Mouse (Mus musculus) kidney, embryonic 14.5 days (tissue): ENCODE results near the gene Gatad1. TPM values are rescaled to one million over a fixed set of nuclear protein-coding genes. Genes with fewer than 3 reads are reported as not detected.
"Not testable (repeated sequence)": the region's sequence is repeated elsewhere in the genome, so short reads cannot be mapped to it uniquely, and the experiment has no call there.

Source experiments
- ATAC-seq: fragments of 200-750 bp; cut with Nextera tagmentation; 2 replicates; pipeline ENCODE4 v1.8.0; 2017; ENCODE audit warnings: moderate number of reproducible peaks, mild to moderate bottlenecking, moderate TSS enrichment, moderate library complexity; ENCODE audit not compliant: low FRiP score, low TSS enrichment
- H3K27ac ChIP-seq: fragments of 300-500 bp; sonication (generic); 2 replicates; pipeline ENCODE4 v1.5.1; 2014; ENCODE audit warnings: low read depth, mild to moderate bottlenecking, low read length, moderate library complexity, mixed read lengths
- H3K27me3 ChIP-seq: fragments of 300-500 bp; sonication (generic); 2 replicates; pipeline ENCODE4 v1.6.1; 2014; ENCODE audit warnings: mild to moderate bottlenecking, low read length; ENCODE audit not compliant: control insufficient read depth, insufficient read depth
- H3K36me3 ChIP-seq: fragments of 300-500 bp; sonication (generic); 2 replicates; pipeline ENCODE4 v1.6.1; 2014; ENCODE audit warnings: low read length, mixed read lengths; ENCODE audit not compliant: control insufficient read depth, insufficient read depth
- H3K4me1 ChIP-seq: fragments of 300-500 bp; sonication (generic); 2 replicates; pipeline ENCODE4 v1.6.1; 2014; ENCODE audit warnings: low read length, mixed read lengths; ENCODE audit not compliant: control insufficient read depth, insufficient read depth
- H3K4me2 ChIP-seq: fragments of 300-500 bp; sonication (generic); replicated peaks from 2 replicates; pipeline ENCODE4 v1.6.1; 2014; ENCODE audit warnings: low read depth, mild to moderate bottlenecking, low read length
- H3K4me3 ChIP-seq: fragments of 300-500 bp; sonication (generic); 2 replicates; pipeline ENCODE4 v1.5.1; 2014; ENCODE audit warnings: mild to moderate bottlenecking, low read length
- H3K9ac ChIP-seq: fragments of 300-500 bp; sonication (generic); 2 replicates; pipeline ENCODE4 v1.6.1; 2014; ENCODE audit warnings: low read depth, mild to moderate bottlenecking, low read length, moderate library complexity
- H3K9me3 ChIP-seq: fragments of 300-500 bp; sonication (generic); 2 replicates; pipeline ENCODE4 v1.6.1; 2016; ENCODE audit warnings: low read length; ENCODE audit not compliant: control insufficient read depth
- WGBS: fragments of 180-500 bp; shearing (Covaris S2); extraction: QIAGEN DNeasy Blood & Tissue Kit; methylation state at CpG from one replicate; pipeline ENCODE4 v1.1.7; 2014; 5-methylcytosine and 5-hydroxymethylcytosine counted together
- polyA plus RNA-seq: library from polyadenylated mRNA; unstranded; fragments of >200 nt; fragmentation: Nextera tagmentation; extraction: Ambion mirVana; gene quantifications from 2 replicates; pipeline ENCODE4 v1.2.1, GENCODE M21; 2014

Gene Gatad1
- polyA plus RNA-seq, 1 experiment from 2014 or later = 82.7 TPM

DNA sequence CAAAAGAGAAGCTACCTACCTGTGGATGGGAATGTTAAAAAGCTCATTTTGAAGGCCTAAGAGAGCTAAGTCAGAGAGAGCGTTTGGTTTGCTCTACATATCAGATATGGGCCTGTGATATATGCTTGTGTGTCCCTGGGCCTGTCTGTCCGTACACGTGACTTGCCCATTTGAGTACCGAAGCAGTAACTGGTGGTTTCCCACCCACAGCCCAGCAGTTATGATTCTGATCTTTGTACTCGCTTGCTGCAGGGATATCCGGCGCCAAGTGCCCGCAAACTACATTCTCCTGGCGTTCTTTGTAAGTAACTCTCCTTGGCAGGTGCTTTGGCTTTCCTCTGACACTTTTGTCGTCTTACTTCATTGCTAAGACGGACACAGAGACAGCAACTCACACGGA, 9.6 kb upstream of the Gatad1 start:
- no peak for ATAC-seq
- WGBS = 88% methylated on average over 12 of the region's 12 CpGs
- no peak overlapping the region for H3K4me2 ChIP-seq

DNA sequence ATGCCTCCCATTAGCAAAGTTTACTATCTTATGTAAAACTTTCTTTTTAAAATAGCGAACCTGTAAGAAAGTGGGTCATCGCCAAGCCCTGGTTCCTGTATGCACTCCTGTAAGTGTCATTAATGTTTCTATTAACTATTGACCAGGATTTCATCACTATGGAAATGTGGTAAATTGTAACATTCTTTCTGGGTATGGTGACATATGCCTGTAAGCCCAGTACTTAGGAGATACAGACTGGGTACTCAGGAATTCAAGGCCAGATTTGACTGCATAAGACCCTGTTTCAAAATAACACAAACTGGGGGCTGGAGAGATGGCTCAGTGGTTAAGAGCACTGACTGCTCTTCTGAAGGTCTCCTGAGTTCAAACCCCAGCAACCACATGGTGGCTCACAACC, 8.2 kb upstream of the Gatad1 start:
- WGBS = 92% methylated on average over 2 of the region's 2 CpGs
- no peaks in the 10 kb centered on the region for H3K36me3 ChIP-seq
- H3K27ac ChIP-seq = no peak overlapping the region
- H3K4me1 ChIP-seq = no peaks in the 10 kb centered on the region
- no peaks in the 10 kb centered on the region for H3K9me3 ChIP-seq
- no peak overlapping the region for H3K9ac ChIP-seq
- ATAC-seq = no peak
- H3K4me3 ChIP-seq = no peak overlapping the region
- no peak overlapping the region for H3K4me2 ChIP-seq
- H3K27me3 ChIP-seq = no peaks in the 10 kb centered on the region

More for the DNA sequence above, 9.6 kb upstream of the Gatad1 start:
- Histone ChIP-seq H3K4me3 (no peak overlapping the region), H3K27ac (no peak overlapping the region), H3K36me3 (no peaks in the 10 kb centered on the region), H3K27me3 (no peaks in the 10 kb centered on the region), H3K9me3 (no peaks in the 10 kb centered on the region), H3K9ac (no peak overlapping the region), H3K4me1 (no peaks in the 10 kb centered on the region)

DNA sequence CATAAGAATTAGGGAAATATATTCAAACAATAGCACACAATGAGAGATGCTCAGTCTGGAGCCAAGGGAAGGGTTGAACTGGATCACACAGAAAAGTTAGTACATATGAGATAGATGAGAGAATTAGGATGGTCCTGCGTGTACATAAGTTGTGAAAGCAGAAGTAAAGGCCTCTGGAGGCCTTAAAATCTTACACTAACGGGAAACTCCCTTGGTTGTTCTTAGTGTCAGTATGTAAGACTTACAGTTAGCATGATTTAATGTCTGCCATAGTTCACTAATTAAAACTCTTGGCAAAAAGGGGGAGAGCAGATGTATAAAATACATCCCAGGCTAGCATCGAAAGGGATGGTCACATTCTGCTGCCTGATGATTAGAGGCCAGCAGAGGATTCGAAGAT, 3.2 kb downstream of the Gatad1 start:
- H3K9ac ChIP-seq = no peak overlapping the region
- no peak overlapping the region for H3K27ac ChIP-seq
- H3K4me2 ChIP-seq = no peak overlapping the region
- 85% methylated on average over 4 of the region's 4 CpGs for WGBS
- H3K36me3 ChIP-seq = no peaks in the 10 kb centered on the region
- H3K27me3 ChIP-seq = no peaks in the 10 kb centered on the region
- ATAC-seq = no peak
- no peak overlapping the region for H3K4me3 ChIP-seq
- no peaks in the 10 kb centered on the region for H3K9me3 ChIP-seq
- H3K4me1 ChIP-seq = no peaks in the 10 kb centered on the region

DNA sequence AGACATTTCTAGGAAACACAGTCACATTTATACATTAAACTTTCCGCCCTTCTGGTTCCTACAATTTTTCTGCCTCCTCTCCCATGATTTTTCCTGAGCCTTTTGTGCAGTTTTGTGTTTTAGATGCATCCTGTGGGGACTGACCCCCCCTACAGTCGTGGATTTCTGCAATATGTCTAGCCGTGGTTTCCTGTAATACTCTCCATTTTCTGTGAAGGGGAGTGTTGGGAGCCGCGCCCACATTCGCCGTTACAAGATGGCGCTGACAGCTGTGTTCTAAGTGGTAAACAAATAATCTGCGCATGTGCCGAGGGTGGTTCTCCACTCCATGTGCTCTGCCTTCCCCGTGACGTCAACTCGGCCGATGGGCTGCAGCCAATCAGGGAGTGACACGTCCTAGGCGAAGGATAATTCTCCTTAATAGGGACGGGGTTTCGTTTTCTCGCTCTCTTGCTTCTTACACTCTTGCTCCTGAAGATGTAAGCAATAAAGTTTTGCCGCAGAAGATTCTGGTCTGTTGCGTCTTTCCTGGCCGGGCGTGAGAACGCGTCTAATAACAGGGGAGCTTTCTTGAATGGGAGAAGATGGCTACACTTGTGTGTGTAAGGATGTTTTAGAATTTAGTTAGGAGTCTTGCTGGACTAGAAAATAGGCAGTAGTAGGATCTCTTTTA, 3.9 kb downstream of the Gatad1 start:
- not testable (repeated sequence) for H3K27ac ChIP-seq, H3K4me2 ChIP-seq, H3K4me3 ChIP-seq, H3K27me3 ChIP-seq, H3K4me1 ChIP-seq, H3K9ac ChIP-seq, H3K9me3 ChIP-seq, ATAC-seq, H3K36me3 ChIP-seq
- 95% methylated on average over 14 of the region's 25 CpGs for WGBS

DNA sequence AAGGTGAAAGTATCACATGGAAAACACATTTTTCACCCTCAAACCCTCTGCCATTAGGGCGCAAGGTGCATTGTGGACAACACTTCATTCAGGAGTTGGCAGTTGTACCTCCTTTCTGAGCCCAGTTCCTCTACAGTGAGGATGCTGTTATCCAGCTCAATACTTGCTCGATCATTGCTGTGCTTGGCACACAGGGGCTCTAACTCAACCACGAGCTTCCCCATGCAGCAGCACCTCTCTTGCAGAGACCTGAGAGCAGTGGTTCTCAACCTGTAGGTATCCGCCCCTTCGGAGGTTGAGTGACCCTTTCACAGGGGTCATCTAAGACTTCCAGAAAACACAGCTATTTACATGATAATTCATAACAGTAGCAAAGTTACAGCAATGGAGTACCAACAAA, 5.4 kb downstream of the Gatad1 start:
- no peak overlapping the region for H3K4me3 ChIP-seq
- no peak overlapping the region for H3K27ac ChIP-seq
- 85% methylated on average over 5 of the region's 5 CpGs for WGBS
- no peaks in the 10 kb centered on the region for H3K9me3 ChIP-seq
- no peaks in the 10 kb centered on the region for H3K36me3 ChIP-seq
- H3K9ac ChIP-seq = no peak overlapping the region
- no peak overlapping the region for H3K4me2 ChIP-seq
- 0 out of 2 replicates have a peak, but pooled peaks cover under 1% of the 10 kb centered on the region for H3K4me1 ChIP-seq
- ATAC-seq = no peak
- H3K27me3 ChIP-seq = no peaks in the 10 kb centered on the region

DNA sequence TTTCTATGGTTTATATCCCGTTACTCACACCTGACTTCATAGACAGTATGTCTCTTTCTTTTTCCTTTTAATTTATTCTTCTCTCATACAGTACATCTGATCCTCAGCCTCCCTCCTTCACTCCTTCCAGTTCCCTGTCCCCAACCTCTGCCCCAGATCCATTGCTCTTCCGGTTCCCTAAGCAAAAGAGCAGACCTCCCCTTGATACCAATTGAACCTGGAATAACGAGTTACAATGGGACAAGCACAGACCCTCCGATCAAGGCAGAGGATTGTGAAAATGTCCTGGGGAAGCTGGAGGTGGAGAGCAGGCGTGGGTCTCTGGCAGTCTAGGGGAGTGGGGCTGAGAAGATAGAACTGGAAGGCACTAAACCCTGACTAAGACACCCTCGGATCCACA, 6.1 kb downstream of the Gatad1 start, which contains the start of gene Tmbim7:
TSS of gene Tmbim7 (plus strand) at position 301 of the 400 bp plus-strand sequence.
- no peak for ATAC-seq
- Histone ChIP-seq H3K27me3 (no peaks in the 10 kb centered on the region), H3K4me2 (no peak within 1 kb of the TSS), H3K27ac (no peak within 1 kb of the TSS), H3K9ac (no peak within 1 kb of the TSS), H3K9me3 (no peaks in the 10 kb centered on the region), H3K36me3 (no peaks in the 10 kb centered on the region), H3K4me1 (0 out of 2 replicates have a peak, but pooled peaks cover 3% of the 10 kb centered on the region), H3K4me3 (no peak within 1 kb of the TSS)
- WGBS = 83% methylated on average over 6 of the region's 6 CpGs

DNA sequence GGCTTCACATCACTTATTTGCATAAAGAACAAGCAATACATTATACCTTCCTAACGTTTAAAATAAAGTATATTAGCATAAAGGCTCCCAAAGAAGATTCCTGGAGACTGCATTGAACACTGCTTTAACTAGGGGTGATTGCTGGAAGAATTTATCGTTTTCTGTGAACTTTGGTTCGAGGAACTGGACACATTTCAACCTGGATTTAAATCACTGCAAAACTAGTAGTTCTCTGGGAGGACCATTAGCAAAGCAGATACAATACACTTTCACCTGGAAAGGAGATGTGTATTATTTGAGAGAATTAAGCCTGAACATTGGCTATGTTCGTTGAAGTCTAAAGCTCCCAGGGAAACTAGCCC, 8.2 kb downstream of the Gatad1 start:
- H3K9me3 ChIP-seq = no peaks in the 10 kb centered on the region
- no peak overlapping the region for H3K27ac ChIP-seq
- H3K4me3 ChIP-seq = no peak overlapping the region
- H3K36me3 ChIP-seq = peaks cover 15% of the 10 kb centered on the region
- no peak overlapping the region for H3K9ac ChIP-seq
- H3K4me1 ChIP-seq = 0 out of 2 replicates have a peak, but pooled peaks cover 6% of the 10 kb centered on the region
- no peak for ATAC-seq
- H3K4me2 ChIP-seq = no peak overlapping the region
- no peaks in the 10 kb centered on the region for H3K27me3 ChIP-seq
- WGBS = 67% methylated on average over 4 of the region's 4 CpGs

DNA sequence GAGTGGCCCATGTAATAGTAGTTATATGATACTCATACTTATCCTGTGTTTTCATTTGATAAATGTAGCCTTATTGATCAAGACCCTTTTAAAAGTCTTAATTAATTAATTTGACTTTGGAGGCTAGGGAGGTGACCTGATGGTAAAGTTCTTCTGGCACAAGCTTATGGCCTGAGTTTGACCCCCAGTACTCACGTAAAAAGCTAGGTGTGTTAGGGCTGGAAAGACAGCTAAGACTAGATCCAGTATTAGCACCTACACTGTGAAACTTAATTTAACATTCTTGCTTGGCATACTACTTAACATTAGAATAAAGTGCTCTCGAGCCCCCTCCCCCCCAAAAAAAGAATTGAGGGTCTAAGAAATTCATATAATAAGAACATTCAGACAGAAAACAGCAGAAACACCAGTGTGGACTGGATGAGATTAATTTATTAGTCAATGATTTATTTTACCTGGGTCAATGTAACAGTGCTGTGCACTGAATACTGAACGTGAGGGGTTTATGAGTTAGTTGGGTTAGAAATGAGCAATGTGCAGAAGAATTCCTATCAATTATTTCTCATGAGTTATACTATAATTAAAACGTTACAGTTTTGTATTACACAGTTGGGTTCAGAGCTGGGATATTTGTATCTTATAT, 8.7 kb downstream of the Gatad1 start:
- WGBS = 37% methylated on average over 4 of the region's 4 CpGs
- 0 out of 2 replicates have a peak, but pooled peaks cover 6% of the 10 kb centered on the region for H3K4me1 ChIP-seq
- no peak overlapping the region for H3K4me3 ChIP-seq
- 0 out of 2 replicates have a peak, but pooled peaks have one; percentile 3 for ATAC-seq
- H3K27me3 ChIP-seq = no peaks in the 10 kb centered on the region
- H3K36me3 ChIP-seq = peaks cover 17% of the 10 kb centered on the region
- H3K9me3 ChIP-seq = no peaks in the 10 kb centered on the region
- no peak overlapping the region for H3K9ac ChIP-seq
- H3K4me2 ChIP-seq = peak overlapping the region; percentile 64; the same call in 1 of the 2 replicates
- no peak overlapping the region for H3K27ac ChIP-seq

DNA sequence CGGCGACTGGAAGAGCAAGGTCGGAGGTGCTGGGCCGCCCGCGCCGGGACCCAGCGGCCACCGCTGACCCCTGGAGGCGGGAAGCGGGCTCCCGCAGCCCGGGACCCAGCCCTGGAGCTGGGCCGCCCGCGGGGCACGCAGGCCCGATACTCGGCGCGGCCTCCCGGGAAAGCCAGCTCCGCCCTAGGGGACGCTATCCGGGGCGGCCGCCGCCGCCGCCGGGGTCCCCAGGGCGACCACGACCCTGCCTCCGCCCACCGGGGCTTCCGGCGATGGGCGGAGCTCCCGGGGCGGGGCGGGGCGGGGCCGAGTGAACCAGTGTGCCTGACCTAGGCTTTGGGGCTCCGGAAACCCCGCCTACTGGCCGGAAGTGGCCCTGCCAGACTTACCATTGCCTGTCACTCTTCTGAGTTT, 9.3 kb downstream of the Gatad1 start:
- Histone ChIP-seq H3K27ac (peak overlapping the region; percentile 90), H3K4me2 (peak overlapping the region; percentile 64), H3K27me3 (no peaks in the 10 kb centered on the region), H3K4me1 (0 out of 2 replicates have a peak, but pooled peaks cover 6% of the 10 kb centered on the region), H3K36me3 (peaks cover 22% of the 10 kb centered on the region), H3K9me3 (no peaks in the 10 kb centered on the region), H3K9ac (peak overlapping the region; percentile 88), H3K4me3 (peak overlapping the region; percentile 83)
- WGBS = under 1% methylated on average over 27 of the region's 46 CpGs
- peak; percentile 98 for ATAC-seq
